Mouse (Mus musculus) midbrain, embryonic 13.5 days (tissue): ENCODE results near the gene Lamtor3. TPM values are rescaled to one million over a fixed set of nuclear protein-coding genes. Genes with fewer than 3 reads are reported as not detected.
"Not testable (repeated sequence)": the region's sequence is repeated elsewhere in the genome, so short reads cannot be mapped to it uniquely, and the experiment has no call there.

Experiments
- ATAC-seq: fragments of 200-750 bp; cut with Nextera tagmentation; 2 replicates; pipeline ENCODE4 v1.8.0; 2017; ENCODE audit warnings: mild to moderate bottlenecking, moderate TSS enrichment, moderate library complexity
- H3K27ac ChIP-seq: fragments of 300-500 bp; sonication (generic); 2 replicates; pipeline ENCODE4 v1.5.1; 2015; ENCODE audit warnings: inconsistent platforms, mild to moderate bottlenecking, moderate library complexity
- H3K27me3 ChIP-seq: fragments of 300-500 bp; sonication (generic); 2 replicates; pipeline ENCODE4 v1.6.1; 2015; ENCODE audit warnings: mild to moderate bottlenecking, inconsistent platforms
- H3K36me3 ChIP-seq: fragments of 300-500 bp; sonication (generic); 2 replicates; pipeline ENCODE4 v1.6.1; 2015; ENCODE audit warnings: mild to moderate bottlenecking, inconsistent platforms
- H3K4me1 ChIP-seq: fragments of 300-500 bp; sonication (generic); replicated peaks from 2 replicates; pipeline ENCODE4 v1.6.1; 2015; ENCODE audit warnings: inconsistent platforms
- H3K4me2 ChIP-seq: fragments of 300-500 bp; sonication (generic); replicated peaks from 2 replicates; pipeline ENCODE4 v1.6.1; 2015; ENCODE audit warnings: moderate library complexity, mild to moderate bottlenecking, inconsistent platforms
- H3K4me3 ChIP-seq: fragments of 300-500 bp; sonication (generic); replicated peaks from 2 replicates; pipeline ENCODE4 v1.5.1; 2015; ENCODE audit warnings: mild to moderate bottlenecking, inconsistent platforms
- H3K9ac ChIP-seq: fragments of 300-500 bp; sonication (generic); replicated peaks from 2 replicates; pipeline ENCODE4 v1.6.1; 2015; ENCODE audit warnings: mild to moderate bottlenecking, inconsistent platforms
- H3K9me3 ChIP-seq: fragments of 300-500 bp; sonication (generic); 2 replicates; pipeline ENCODE4 v1.6.1; 2016; ENCODE audit warnings: mild to moderate bottlenecking, inconsistent platforms
- WGBS: fragments of 180-500 bp; shearing (Covaris S2); methylation state at CpG from one replicate; pipeline ENCODE4 v1.1.7; 2015; 5-methylcytosine and 5-hydroxymethylcytosine counted together
- polyA plus RNA-seq: library from polyadenylated mRNA; unstranded; fragments of >200 nt; fragmentation: Nextera tagmentation; extraction: Ambion mirVana; gene quantifications from 2 replicates; pipeline ENCODE4 v1.2.1, GENCODE M21; 2015

Gene Lamtor3
- polyA plus RNA-seq, 1 experiment from 2014 or later = 122 TPM

- Histone ChIP-seq H3K4me1 (peaks cover 14% of the 10 kb centered on the region), H3K9ac (no peak overlapping the region), H3K27me3 (no peaks in the 10 kb centered on the region), H3K36me3 (peaks cover 5% of the 10 kb centered on the region; the same call in 1 of the 2 replicates), H3K27ac (no peak overlapping the region), H3K4me3 (no peak overlapping the region), H3K9me3 (no peaks in the 10 kb centered on the region), H3K4me2 (no peak overlapping the region)
- no peak for ATAC-seq
- WGBS = 38% methylated on average over 5 of the region's 5 CpGs
Measured at GRCm38 (mm10) chr3:137935570-137936525, 17.5 kb downstream of the Lamtor3 start.

- ATAC-seq = no peak
- Histone ChIP-seq H3K36me3 (0 out of 2 replicates have a peak, but pooled peaks cover 1% of the 10 kb centered on the region), H3K9ac (no peak overlapping the region), H3K9me3 (no peaks in the 10 kb centered on the region), H3K4me1 (peaks cover 14% of the 10 kb centered on the region), H3K4me3 (no peak overlapping the region), H3K4me2 (no peak overlapping the region), H3K27ac (no peak overlapping the region), H3K27me3 (no peaks in the 10 kb centered on the region)
- 25% methylated on average over 6 of the region's 6 CpGs for WGBS
Measured at GRCm38 (mm10) chr3:137936541-137936940, 18.2 kb downstream of the Lamtor3 start.

- Histone ChIP-seq H3K4me2 (no peak overlapping the region), H3K4me1 (peaks cover 14% of the 10 kb centered on the region), H3K9ac (no peak overlapping the region), H3K4me3 (no peak overlapping the region), H3K9me3 (no peaks in the 10 kb centered on the region), H3K27ac (no peak overlapping the region), H3K27me3 (no peaks in the 10 kb centered on the region), H3K36me3 (no peaks in the 10 kb centered on the region)
- 40% methylated on average over 6 of the region's 6 CpGs for WGBS
- ATAC-seq = peak; percentile 75
Measured at GRCm38 (mm10) chr3:137938608-137939007, 20.3 kb downstream of the Lamtor3 start.

- H3K4me3 ChIP-seq = no peak overlapping the region
- H3K4me1 ChIP-seq = peaks cover 9% of the 10 kb centered on the region
- no peak overlapping the region for H3K9ac ChIP-seq
- WGBS = 79% methylated on average over 4 of the region's 4 CpGs
- no peak overlapping the region for H3K4me2 ChIP-seq
- no peaks in the 10 kb centered on the region for H3K27me3 ChIP-seq
- no peaks in the 10 kb centered on the region for H3K9me3 ChIP-seq
- no peak for ATAC-seq
- no peak overlapping the region for H3K27ac ChIP-seq
- H3K36me3 ChIP-seq = no peaks in the 10 kb centered on the region
Measured at GRCm38 (mm10) chr3:137940757-137941156, 22.5 kb downstream of the Lamtor3 start.

- peaks cover 2% of the 10 kb centered on the region; the same call in 1 of the 2 replicates for H3K4me1 ChIP-seq
- H3K27me3 ChIP-seq = no peaks in the 10 kb centered on the region
- no peak for ATAC-seq
- no peak overlapping the region for H3K4me3 ChIP-seq
- H3K9ac ChIP-seq = no peak overlapping the region
- no peaks in the 10 kb centered on the region for H3K36me3 ChIP-seq
- no peak overlapping the region for H3K4me2 ChIP-seq
- no peak overlapping the region for H3K27ac ChIP-seq
- no peaks in the 10 kb centered on the region for H3K9me3 ChIP-seq
Measured at GRCm38 (mm10) chr3:137941555-137941954, 23.2 kb downstream of the Lamtor3 start.

GRCm38 (mm10) chr3:137942098-137942622, 23.9 kb downstream of the Lamtor3 start:
- Histone ChIP-seq H3K9ac (no peak overlapping the region), H3K4me1 (no peaks in the 10 kb centered on the region; the same call in 1 of the 2 replicates), H3K4me3 (no peak overlapping the region), H3K9me3 (no peaks in the 10 kb centered on the region), H3K27ac (no peak overlapping the region), H3K27me3 (no peaks in the 10 kb centered on the region), H3K36me3 (no peaks in the 10 kb centered on the region), H3K4me2 (no peak overlapping the region)
- 92% methylated on average over 12 of the region's 12 CpGs for WGBS
- ATAC-seq = no peak

- Histone ChIP-seq H3K27me3 (no peaks in the 10 kb centered on the region), H3K27ac (no peak overlapping the region), H3K4me2 (no peak overlapping the region), H3K4me1 (no peaks in the 10 kb centered on the region; the same call in 1 of the 2 replicates), H3K36me3 (no peaks in the 10 kb centered on the region), H3K4me3 (no peak overlapping the region), H3K9me3 (no peaks in the 10 kb centered on the region), H3K9ac (no peak overlapping the region)
- WGBS = 84% methylated on average over 6 of the region's 6 CpGs
- no peak for ATAC-seq
Measured at GRCm38 (mm10) chr3:137943737-137944154, 25.4 kb downstream of the Lamtor3 start.

- ATAC-seq = no peak
- no peaks in the 10 kb centered on the region for H3K9me3 ChIP-seq
- H3K27me3 ChIP-seq = no peaks in the 10 kb centered on the region
- H3K4me1 ChIP-seq = peaks cover 2% of the 10 kb centered on the region
- 91% methylated on average over 3 of the region's 3 CpGs for WGBS
- H3K4me3 ChIP-seq = no peak overlapping the region
- H3K27ac ChIP-seq = no peak overlapping the region
- no peak overlapping the region for H3K4me2 ChIP-seq
- no peaks in the 10 kb centered on the region for H3K36me3 ChIP-seq
- H3K9ac ChIP-seq = no peak overlapping the region
Measured at GRCm38 (mm10) chr3:137946827-137947226, 28.5 kb downstream of the Lamtor3 start.

- Histone ChIP-seq H3K4me2 (no peak overlapping the region), H3K9ac (no peak overlapping the region), H3K27ac (no peak overlapping the region), H3K4me3 (no peak overlapping the region), H3K27me3 (no peaks in the 10 kb centered on the region), H3K9me3 (no peaks in the 10 kb centered on the region), H3K4me1 (peaks cover 9% of the 10 kb centered on the region), H3K36me3 (no peaks in the 10 kb centered on the region)
- 85% methylated on average over 4 of the region's 4 CpGs for whole genome bisulfite sequencing
- ATAC-seq = no peak
Measured at GRCm38 (mm10) chr3:137947525-137947924, 29.2 kb downstream of the Lamtor3 start.

- no peak for ATAC-seq
Measured at GRCm38 (mm10) chr3:137950191-137950885, 32.0 kb downstream of the Lamtor3 start.

GRCm38 (mm10) chr3:137951302-137951701, 33.0 kb downstream of the Lamtor3 start:
- not testable (repeated sequence) for H3K27ac ChIP-seq, H3K27me3 ChIP-seq, H3K4me2 ChIP-seq, ATAC-seq, H3K4me3 ChIP-seq, H3K9ac ChIP-seq, H3K9me3 ChIP-seq, H3K36me3 ChIP-seq
- H3K4me1 ChIP-seq = peaks cover 24% of the 10 kb centered on the region
- 85% methylated on average over 3 of the region's 3 CpGs for WGBS

More at GRCm38 (mm10) chr3:137950191-137950885, 32.0 kb downstream of the Lamtor3 start:
- H3K9ac ChIP-seq = no peak overlapping the region
- H3K4me1 ChIP-seq = peaks cover 23% of the 10 kb centered on the region
- no peak overlapping the region for H3K4me2 ChIP-seq
- H3K27me3 ChIP-seq = no peaks in the 10 kb centered on the region
- no peaks in the 10 kb centered on the region for H3K36me3 ChIP-seq
- H3K4me3 ChIP-seq = no peak overlapping the region
- H3K27ac ChIP-seq = no peak overlapping the region
- 81% methylated on average over 10 of the region's 10 CpGs for WGBS
- H3K9me3 ChIP-seq = no peaks in the 10 kb centered on the region

GRCm38 (mm10) chr3:137951819-137952218, 33.5 kb downstream of the Lamtor3 start:
- no peak; the same call in 1 of the 2 replicates for ATAC-seq
- H3K9ac ChIP-seq = no peak overlapping the region
- no peaks in the 10 kb centered on the region for H3K9me3 ChIP-seq
- peaks cover 24% of the 10 kb centered on the region for H3K4me1 ChIP-seq
- H3K4me3 ChIP-seq = no peak overlapping the region
- no peak overlapping the region for H3K4me2 ChIP-seq
- 46% methylated on average over 7 of the region's 7 CpGs for WGBS
- no peaks in the 10 kb centered on the region for H3K27me3 ChIP-seq
- no peaks in the 10 kb centered on the region for H3K36me3 ChIP-seq
- H3K27ac ChIP-seq = no peak overlapping the region
